Mouse (Mus musculus): Measurements from ENCODE around the gene Foxj3.

DNA sequence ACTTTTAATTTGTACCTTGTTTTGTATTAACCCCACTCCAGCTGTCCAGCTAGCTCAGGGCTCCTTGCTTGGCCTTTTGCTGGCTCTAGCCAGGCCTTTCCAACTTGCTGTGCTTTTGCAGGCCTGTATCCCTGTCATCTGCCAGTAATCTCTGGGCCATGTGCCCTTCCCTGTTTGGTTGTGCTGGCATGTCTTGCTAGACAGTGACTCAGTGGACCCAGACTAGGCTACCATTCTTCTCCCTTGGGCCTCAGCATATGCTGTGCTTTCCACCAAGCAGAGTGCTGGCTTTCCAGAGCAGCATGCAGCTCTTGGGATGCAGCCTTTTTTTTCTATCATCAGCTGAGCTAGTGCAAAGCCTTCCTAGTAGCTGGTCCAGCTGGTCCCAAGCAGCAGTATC is 26.3 kb downstream of the Foxj3 start:
- TF ChIP-seq CTCF (IDR thresholded peaks at IDR 0.05; ENCODE audit: borderline replicate concordance, insufficient read depth, low read length) (no peak), POLR2A (IDR thresholded peaks at IDR 0.05; ENCODE audit: low read depth, low read length) (no peak)
